Mouse (Mus musculus) thymus, postnatal 10 days (tissue): Measurements from ENCODE around the gene Daw1.

Source experiments
- DNase-seq, 2 experiments: peaks; one replicate each; pipeline ENCODE4 v3.0.0; 2021; ENCODE audit warnings: low spot score in 2 of 2

Gene Daw1

DNA sequence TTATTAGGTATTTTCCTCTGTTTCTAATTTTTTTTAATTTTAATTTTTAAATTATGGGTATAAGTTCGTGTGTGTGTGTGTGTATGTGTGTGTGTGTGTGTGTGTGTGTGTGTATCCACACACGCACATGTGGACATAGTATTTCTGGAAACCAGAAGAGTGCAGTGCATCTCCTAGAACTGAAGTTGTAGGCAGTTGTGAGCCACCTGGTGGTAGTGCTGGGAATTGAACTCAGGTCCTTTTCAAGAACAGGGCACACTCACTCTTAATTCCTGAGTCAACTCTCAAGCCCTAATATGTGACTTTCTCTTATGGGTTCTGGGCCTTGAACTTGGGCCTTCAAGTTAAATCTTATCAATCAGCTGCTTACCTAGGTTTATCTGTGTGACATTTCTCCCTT, 27.6 kb downstream of the Daw1 start:
- DNase-seq, result peak in 1 of 2 experiments; percentile 6

GRCm38 (mm10) chr1:83209981-83210380, 50.4 kb downstream of the Daw1 start:
- DNase-seq, result no peak

GRCm38 (mm10) chr1:83218260-83218659, 58.7 kb downstream of the Daw1 start:
- no peak for DNase-seq

GRCm38 (mm10) chr1:83223072-83223471, 63.5 kb downstream of the Daw1 start:
- no peak for DNase-seq

- DNase-seq, result no peak
Measured at GRCm38 (mm10) chr1:83224423-83224960, 64.9 kb downstream of the Daw1 start.

GRCm38 (mm10) chr1:83227946-83228345, 68.4 kb downstream of the Daw1 start:
- DNase-seq, result no peak

GRCm38 (mm10) chr1:83248235-83248746, 88.7 kb downstream of the Daw1 start:
- no peak for DNase-seq

DNA sequence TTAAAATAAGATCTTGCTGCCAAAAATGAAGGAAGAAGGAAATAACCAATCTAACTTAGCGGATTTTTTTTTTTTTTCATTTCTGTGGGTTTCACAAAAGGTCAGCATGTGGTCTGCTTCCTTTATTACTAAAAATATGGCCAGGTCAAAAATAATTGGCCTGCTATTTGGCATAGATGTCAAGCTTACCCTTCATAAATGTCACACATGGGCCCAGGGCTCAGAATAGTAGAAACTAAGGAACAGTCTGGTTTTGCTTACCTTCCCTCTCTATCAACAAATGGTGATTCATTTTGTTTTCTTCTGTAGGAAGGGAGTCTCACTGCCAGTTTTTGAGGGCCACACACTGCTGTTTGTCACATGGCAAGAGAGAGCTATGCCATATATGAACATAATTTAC, 92.2 kb downstream of the Daw1 start:
- no peak for DNase-seq
